Mouse (Mus musculus): ENCODE data around the gene Kbtbd13.
A peak's percentile ranks its signal among the peaks of the same experiment; 100 is the strongest.

The Kbtbd13 gene

DNA sequence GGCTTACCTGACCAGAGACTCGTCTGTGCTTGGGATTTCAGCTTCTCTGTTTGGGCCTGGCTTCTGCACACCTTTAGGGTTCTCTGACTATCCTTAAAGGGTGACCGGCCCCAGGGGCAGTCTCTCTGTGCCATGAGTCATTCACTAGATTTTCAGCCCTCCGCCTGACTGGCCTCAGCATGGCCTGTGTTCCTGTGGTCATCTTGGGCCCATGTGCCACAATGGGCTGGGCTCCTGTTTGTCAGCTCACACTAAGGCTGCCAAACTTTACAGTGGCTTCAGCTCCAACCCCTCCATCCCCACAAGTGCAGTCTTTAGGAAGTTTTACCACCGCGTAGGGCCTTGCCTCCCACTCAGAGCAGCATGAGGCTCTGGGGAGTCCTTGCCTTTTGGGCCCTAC lies 38.2 kb downstream of the Kbtbd13 start:
- no peak for DNase-seq (ENCODE audit: low spot score in 2 of 2)

- DNase-seq (ENCODE audit: low spot score in 2 of 2) = no peak
These were observed 44.2 kb downstream of the Kbtbd13 start for GRCm38 (mm10) chr9:65347112-65347850.

DNA sequence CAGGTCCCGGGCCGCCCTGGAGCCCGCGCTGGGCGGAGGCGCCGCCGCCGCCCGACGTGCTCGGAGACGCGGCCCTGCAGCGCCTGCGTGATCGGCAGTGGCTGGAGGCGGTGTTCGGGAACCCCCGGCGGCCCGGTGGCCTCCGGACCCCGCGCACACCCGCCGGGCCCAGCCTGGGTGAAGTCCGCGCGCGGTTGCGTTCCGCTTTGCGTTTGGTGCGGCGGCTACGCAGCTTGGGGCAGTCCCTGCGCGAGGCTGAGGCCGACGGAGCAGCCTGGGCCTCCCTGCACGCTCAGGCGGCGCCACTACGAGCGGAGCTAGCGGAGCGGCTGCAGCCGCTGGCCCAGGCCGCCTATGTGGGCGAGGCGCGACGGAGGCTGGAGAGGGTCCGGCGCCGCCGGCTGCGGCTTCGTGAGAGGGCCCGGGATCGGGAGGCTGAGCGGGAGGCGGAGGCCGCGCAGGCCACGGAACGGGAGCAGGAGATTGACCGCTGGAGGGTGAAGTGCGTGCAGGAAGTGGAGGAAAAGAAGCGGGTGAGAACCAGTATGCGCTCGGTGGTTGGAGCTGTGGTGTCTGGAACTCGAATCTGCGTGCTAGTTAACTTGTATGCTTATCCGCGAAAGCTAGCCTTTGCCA lies 44.9 kb downstream of the Kbtbd13 start:
- DNase-seq (ENCODE audit: low spot score in 2 of 2) = peak; percentile 38 to 41

DNA sequence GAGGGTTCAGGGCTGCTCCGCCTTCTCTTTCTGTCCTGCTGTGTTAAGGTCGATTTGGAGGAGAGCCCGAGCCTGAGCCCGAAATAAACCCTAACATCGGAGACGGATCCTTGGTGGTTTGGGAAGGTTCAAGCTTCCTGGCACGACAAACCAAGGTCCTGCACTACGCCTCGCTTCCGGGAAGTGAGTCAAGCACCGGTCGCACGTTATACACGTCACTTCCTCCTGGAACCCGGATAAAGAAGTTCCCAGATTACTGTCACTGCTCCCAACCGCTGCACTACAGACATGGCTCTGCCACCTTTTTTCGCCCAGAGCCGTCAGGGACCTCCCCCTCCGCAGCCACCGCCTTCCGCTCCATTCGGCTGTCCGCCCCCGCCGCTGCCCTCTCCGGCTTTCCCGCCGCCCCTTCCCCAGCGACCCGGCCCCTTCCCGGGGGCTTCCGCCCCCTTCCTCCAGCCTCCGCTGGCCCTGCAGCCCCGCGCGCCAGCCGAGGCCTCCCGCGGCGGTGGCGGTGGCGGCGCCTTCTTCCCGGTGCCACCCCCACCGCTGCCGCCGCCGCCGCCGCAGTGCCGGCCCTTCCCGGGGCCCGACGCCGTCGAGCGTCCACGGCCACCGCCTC lies 45.5 kb downstream of the Kbtbd13 start, which contains the start of gene Pdcd7:
TSS of gene Pdcd7 (plus strand) at position 251 of the 622 bp plus-strand sequence.
- peak; percentile 98 for DNase-seq (ENCODE audit: low spot score in 2 of 2)

DNA sequence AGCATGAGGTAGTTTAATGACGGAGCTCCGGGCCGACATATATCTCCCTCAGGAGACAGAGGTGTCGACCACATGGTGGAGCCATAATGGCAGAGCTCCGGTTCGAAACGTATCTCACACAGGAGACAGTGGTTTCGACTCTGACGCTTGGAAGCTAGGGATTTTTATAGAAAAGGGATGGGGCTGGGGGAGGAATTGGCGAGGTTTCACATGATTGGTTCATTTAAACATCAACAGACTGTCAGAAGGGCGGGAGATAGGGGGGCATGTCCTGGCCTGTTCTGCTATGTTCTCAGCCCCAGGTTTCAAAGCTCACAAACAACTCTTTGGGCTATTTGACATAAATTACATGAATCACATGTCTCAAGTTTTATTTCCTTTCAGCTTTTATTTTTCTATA lies 46.0 kb downstream of the Kbtbd13 start:
- peak; percentile 9 to 45 for DNase-seq (ENCODE audit: low spot score in 2 of 2)

- DNase-seq (ENCODE audit: low spot score in 2 of 2) = no peak
These were observed 51.0 kb downstream of the Kbtbd13 start for GRCm38 (mm10) chr9:65340414-65340813.

GRCm38 (mm10) chr9:65339146-65339545 lies 52.3 kb downstream of the Kbtbd13 start:
- no peak for DNase-seq (ENCODE audit: low spot score in 2 of 2)

All from frontal cortex, postnatal 36 days (tissue).